Mouse (Mus musculus) bone marrow macrophage, adult 2 months (primary cell): Measurements from ENCODE around the gene Trp53inp2. TPM values are rescaled to one million over a fixed set of nuclear protein-coding genes. Genes with fewer than 3 reads are reported as not detected.

Source experiments
- H3K27ac ChIP-seq: 2 replicates; pipeline ENCODE4 v1.5.1; 2012; ENCODE audit warnings: low read depth, low read length; ENCODE audit not compliant: insufficient read depth
- H3K4me1 ChIP-seq: 2 replicates; pipeline ENCODE4 v1.6.1; 2012; ENCODE audit warnings: low read length; ENCODE audit not compliant: control insufficient read depth, insufficient read depth
- H3K4me3 ChIP-seq: 2 replicates; pipeline ENCODE4 v1.5.1; 2012; ENCODE audit warnings: mild to moderate bottlenecking, low read length, moderate library complexity; ENCODE audit not compliant: insufficient read depth
- CTCF ChIP-seq: IDR thresholded peaks from 2 replicates; pipeline ENCODE4 v1.5.1; 2012; ENCODE audit warnings: low read depth, mild to moderate bottlenecking, low read length, moderate library complexity
- POLR2A ChIP-seq: IDR thresholded peaks from 2 replicates; pipeline ENCODE4 v1.6.1; 2012; ENCODE audit warnings: mild to moderate bottlenecking, low read depth, low read length, borderline replicate concordance
- polyA plus RNA-seq: library from polyadenylated mRNA; stranded (reverse); fragments of >200 nt; gene quantifications from 2 replicates; pipeline ENCODE4 v1.2.4, GENCODE M21; 2012; ENCODE audit not compliant: missing spikeins, insufficient read depth, insufficient read length

Trp53inp2 gene
- polyA plus RNA-seq, 1 experiment: 63.1 TPM

DNA sequence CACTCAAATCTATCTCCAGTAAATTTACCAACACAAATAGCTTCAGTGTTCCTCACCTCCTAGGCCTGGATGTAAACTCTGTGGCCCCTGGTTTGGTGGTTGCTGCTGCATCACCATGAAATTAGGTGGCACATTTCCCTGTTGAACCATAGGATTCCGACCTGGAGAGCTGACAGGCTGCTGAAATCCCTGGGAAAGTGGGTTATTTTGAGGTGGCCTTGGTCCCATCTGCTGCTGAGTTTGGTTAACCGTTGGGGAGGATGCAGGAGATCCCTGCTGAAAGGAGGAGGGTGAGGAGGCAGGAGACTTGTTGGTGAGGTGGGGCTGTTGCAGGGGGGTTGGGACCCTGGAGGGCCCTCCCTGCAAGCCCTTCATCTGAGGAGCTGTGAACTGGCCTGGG, 40.1 kb downstream of the Trp53inp2 start:
- Histone ChIP-seq H3K4me1 (no peaks in the 10 kb centered on the region), H3K4me3 (no peak overlapping the region), H3K27ac (no peak overlapping the region)
- TF ChIP-seq CTCF (no peak), POLR2A (no peak)

DNA sequence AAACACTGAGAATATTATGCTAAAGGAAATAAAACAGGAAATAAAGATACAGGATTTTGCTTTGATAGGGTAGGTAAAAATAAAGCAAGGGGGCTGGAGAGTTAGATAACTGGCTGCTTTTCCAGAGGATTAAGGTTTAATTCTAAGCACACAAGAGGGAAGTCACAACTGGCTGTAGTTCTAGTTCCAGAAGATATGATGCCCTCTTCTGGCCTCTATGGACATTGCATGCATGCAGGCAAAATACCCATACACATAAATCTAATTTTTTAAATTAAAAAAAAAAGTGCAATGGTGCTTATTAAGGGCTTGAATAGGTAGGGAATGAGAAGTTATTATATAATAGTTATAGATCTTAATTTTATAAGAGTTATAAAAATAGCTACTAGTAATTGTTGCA, 55.6 kb downstream of the Trp53inp2 start:
- H3K4me1 ChIP-seq: no peaks in the 10 kb centered on the region
- TF ChIP-seq POLR2A: no peak
- no peak for TF ChIP-seq CTCF
- H3K27ac ChIP-seq: no peak overlapping the region
- no peak overlapping the region for H3K4me3 ChIP-seq

Other genes with a start within 250 kb of the Trp53inp2 start
- 46.5 and 52.1 TPM in 2 replicates for gene Itch, start 247.6 kb upstream of the Trp53inp2 start, polyA plus RNA-seq
- gene Dynlrb1, start 144.5 kb upstream of the Trp53inp2 start, polyA plus RNA-seq: 241 and 280 TPM in 2 replicates
- gene Map1lc3a, start 104.8 kb upstream of the Trp53inp2 start, polyA plus RNA-seq: 39.6 and 39.8 TPM in 2 replicates
- gene Pigu, start 23.6 kb upstream of the Trp53inp2 start, polyA plus RNA-seq: 36.7 and 41.7 TPM in 2 replicates
- 38.7 and 39.1 TPM in 2 replicates for gene Ncoa6, start 92.8 kb downstream of the Trp53inp2 start, polyA plus RNA-seq
- gene Acss2, start 136.9 kb downstream of the Trp53inp2 start, polyA plus RNA-seq: 8.9 and 9.7 TPM in 2 replicates
- gene Ggt7, start 137.2 kb downstream of the Trp53inp2 start, polyA plus RNA-seq: not detected in 2 replicates
- gene Gss, start 211.8 kb downstream of the Trp53inp2 start, polyA plus RNA-seq: 10.5 and 12.9 TPM in 2 replicates
- gene Myh7b, start 230.2 kb downstream of the Trp53inp2 start, polyA plus RNA-seq: not detected in 2 replicates